Mouse (Mus musculus) C3H10T1/2 (cell line): Measurements from ENCODE around the gene 1700012B07Rik. TPM values are rescaled to one million over a fixed set of nuclear protein-coding genes. Genes with fewer than 3 reads are reported as not detected.

Experiments
- polyA plus RNA-seq, 2 experiments: library from polyadenylated mRNA; unstranded; fragments of >200 nt; fragmentation: generic; extraction: Trizol; gene quantifications; one replicate each; pipeline ENCODE4 v1.2.1; 2012; ENCODE audit warnings: missing spikeins in 2 of 2

1700012B07Rik gene
- not detected for polyA plus RNA-seq

GRCm38 (mm10) chr11:109827946-109828345 lies at the start of gene 1700012B07Rik:
Gene 1700012B07Rik (minus strand): TSS chr11:109828046.

Other genes with a start within 250 kb of the 1700012B07Rik start
- 10 to 100 TPM in 1 of 2 experiments, 1 to 10 TPM in 1; 7.5 to 39.2 TPM for gene Wipi1, start 216.1 kb downstream of the 1700012B07Rik start, polyA plus RNA-seq
- 100 to 1,000 TPM in 1 of 2 experiments, 10 to 100 TPM in 1; 89.0 to 202 TPM for gene Prkar1a, start 178.6 kb downstream of the 1700012B07Rik start, polyA plus RNA-seq
- gene Fam20a, start 105.8 kb downstream of the 1700012B07Rik start, polyA plus RNA-seq = 1 to 10 TPM; 3.5 to 9.9 TPM
- under 1 TPM; 0.01 to 0.94 TPM for gene Abca8b, start 167.8 kb upstream of the 1700012B07Rik start, polyA plus RNA-seq